Mouse (Mus musculus) kidney, postnatal 10 days (tissue): Measurements from ENCODE around the gene Camk1g.

Source experiments
- DNase-seq: peaks from one replicate; pipeline ENCODE4 v3.0.0; 2021; ENCODE audit warnings: mixed read lengths

Camk1g gene

GRCm38 (mm10) chr1:193373906-193374413 is 3.9 kb upstream of the Camk1g start:
- DNase-seq, result no peak

GRCm38 (mm10) chr1:193369091-193369490 is 1.0 kb downstream of the Camk1g start:
- DNase-seq, result no peak

GRCm38 (mm10) chr1:193368055-193368454 is 2.0 kb downstream of the Camk1g start:
- DNase-seq, result peak; percentile 21

- DNase-seq, result peak; percentile 75
These were observed 6.3 kb downstream of the Camk1g start for GRCm38 (mm10) chr1:193363801-193364231.

GRCm38 (mm10) chr1:193362078-193362477 is 8.0 kb downstream of the Camk1g start:
- DNase-seq, result no peak

- DNase-seq, result no peak
These were observed 8.9 kb downstream of the Camk1g start for GRCm38 (mm10) chr1:193361181-193361580.

- peak; percentile 50 for DNase-seq
These were observed 10.9 kb downstream of the Camk1g start for GRCm38 (mm10) chr1:193359199-193359598.

- peak; percentile 62 for DNase-seq
These were observed 18.5 kb downstream of the Camk1g start for GRCm38 (mm10) chr1:193351583-193351982.

GRCm38 (mm10) chr1:193350546-193350801 is 19.6 kb downstream of the Camk1g start:
- DNase-seq, result no peak

- no peak for DNase-seq
These were observed 20.2 kb downstream of the Camk1g start for GRCm38 (mm10) chr1:193349702-193350545.

GRCm38 (mm10) chr1:193348261-193348962 is 21.7 kb downstream of the Camk1g start:
- DNase-seq, result no peak

GRCm38 (mm10) chr1:193346908-193347307 is 23.2 kb downstream of the Camk1g start:
- DNase-seq, result no peak

- no peak for DNase-seq
These were observed 25.1 kb downstream of the Camk1g start for GRCm38 (mm10) chr1:193344976-193345375.

- no peak for DNase-seq
These were observed 26.2 kb downstream of the Camk1g start for GRCm38 (mm10) chr1:193343853-193344252.

- no peak for DNase-seq
These were observed 27.7 kb downstream of the Camk1g start for GRCm38 (mm10) chr1:193342198-193342946.

- no peak for DNase-seq
These were observed 31.6 kb downstream of the Camk1g start for GRCm38 (mm10) chr1:193338363-193338995.

- no peak for DNase-seq
These were observed 32.2 kb downstream of the Camk1g start for GRCm38 (mm10) chr1:193337787-193338310.

- DNase-seq, result no peak
These were observed 33.1 kb downstream of the Camk1g start for GRCm38 (mm10) chr1:193337018-193337321.

GRCm38 (mm10) chr1:193336122-193337017 is 33.7 kb downstream of the Camk1g start:
- no peak for DNase-seq

GRCm38 (mm10) chr1:193334546-193334945 is 35.6 kb downstream of the Camk1g start:
- no peak for DNase-seq

- DNase-seq, result no peak
These were observed 36.3 kb downstream of the Camk1g start for GRCm38 (mm10) chr1:193333776-193334175.

- no peak for DNase-seq
These were observed 37.4 kb downstream of the Camk1g start for GRCm38 (mm10) chr1:193332671-193333070.
